Mouse (Mus musculus) intestine, embryonic 14.5 days (tissue): Measurements from ENCODE around the gene Sardh. TPM values are rescaled to one million over a fixed set of nuclear protein-coding genes. Genes with fewer than 3 reads are reported as not detected.

Experiments used
- ATAC-seq: fragments of 200-750 bp; cut with Nextera tagmentation; replicated peaks from 2 replicates; pipeline ENCODE4 v1.8.0; 2017; ENCODE audit warnings: low read depth, moderate number of reproducible peaks, moderate TSS enrichment, moderate library complexity; ENCODE audit not compliant: low FRiP score, low TSS enrichment
- DNase-seq: peaks from one replicate; pipeline ENCODE4 v3.0.0-alpha.2; 2018; ENCODE audit warnings: low spot score
- H3K27ac ChIP-seq: fragments of 300-500 bp; sonication (generic); 2 replicates; pipeline ENCODE4 v1.5.1; 2014; ENCODE audit warnings: low read depth, mild to moderate bottlenecking, control low read depth
- H3K27me3 ChIP-seq: fragments of 300-500 bp; sonication (generic); replicated peaks from 2 replicates; pipeline ENCODE4 v1.6.1; 2014; ENCODE audit warnings: low read length, control low read depth; ENCODE audit not compliant: control insufficient read depth, insufficient read depth
- H3K36me3 ChIP-seq: fragments of 300-500 bp; sonication (generic); 2 replicates; pipeline ENCODE4 v1.6.1; 2014; ENCODE audit warnings: low read length, control low read depth; ENCODE audit not compliant: control insufficient read depth, insufficient read depth
- H3K4me1 ChIP-seq: fragments of 300-500 bp; sonication (generic); replicated peaks from 2 replicates; pipeline ENCODE4 v1.6.1; 2014; ENCODE audit warnings: low read length, control low read depth, mixed read lengths; ENCODE audit not compliant: control insufficient read depth, insufficient read depth
- H3K4me2 ChIP-seq: fragments of 300-500 bp; sonication (generic); 2 replicates; pipeline ENCODE4 v1.6.1; 2014; ENCODE audit warnings: low read length
- H3K4me3 ChIP-seq: fragments of 300-500 bp; sonication (generic); 2 replicates; pipeline ENCODE4 v1.5.1; 2014; ENCODE audit warnings: low read depth, low read length, control low read depth, mixed read lengths
- H3K9ac ChIP-seq: fragments of 300-500 bp; sonication (generic); 2 replicates; pipeline ENCODE4 v1.6.1; 2014; ENCODE audit warnings: mild to moderate bottlenecking, low read length
- H3K9me3 ChIP-seq: fragments of 300-500 bp; sonication (generic); 2 replicates; pipeline ENCODE4 v1.6.1; 2016; ENCODE audit warnings: low read length, control low read depth; ENCODE audit not compliant: control insufficient read depth
- WGBS: fragments of 180-500 bp; shearing (Covaris S2); extraction: QIAGEN DNeasy Blood & Tissue Kit; methylation state at CpG from one replicate; pipeline ENCODE4 v1.1.7; 2014; 5-methylcytosine and 5-hydroxymethylcytosine counted together
- polyA plus RNA-seq: library from polyadenylated mRNA; unstranded; fragments of >200 nt; fragmentation: Nextera tagmentation; extraction: Ambion mirVana; gene quantifications from 2 replicates; pipeline ENCODE4 v1.2.1, GENCODE M21; 2014

The Sardh gene
- polyA plus RNA-seq: 10.8 and 13.1 TPM in 2 replicates

- WGBS: 78% methylated on average over 2 of the region's 2 CpGs
- Histone ChIP-seq H3K4me2 (peak within 1 kb of the TSS; percentile 46), H3K27me3 (no peaks in the 10 kb centered on the region), H3K4me1 (peaks cover 10% of the 10 kb centered on the region; the same call in 1 of the 2 replicates), H3K36me3 (no peaks in the 10 kb centered on the region), H3K4me3 (no peak within 1 kb of the TSS), H3K27ac (peak within 1 kb of the TSS; percentile 47; the same call in 1 of the 2 replicates), H3K9ac (no peak within 1 kb of the TSS), H3K9me3 (no peaks in the 10 kb centered on the region)
- DNase-seq (no peak), ATAC-seq (no peak)
Measured at GRCm38 (mm10) chr2:27248211-27248610, at the start of gene Sardh. Gene Sardh (minus strand): TSS chr2:27248337.

GRCm38 (mm10) chr2:27296656-27297406 lies 48.7 kb upstream of the Sardh start:
- Histone ChIP-seq H3K9ac (no peak overlapping the region), H3K27me3 (no peaks in the 10 kb centered on the region), H3K4me3 (no peak overlapping the region), H3K27ac (no peak overlapping the region), H3K4me1 (peaks cover 9% of the 10 kb centered on the region), H3K36me3 (peaks cover 35% of the 10 kb centered on the region), H3K4me2 (no peak overlapping the region), H3K9me3 (no peaks in the 10 kb centered on the region)
- 71% methylated on average over 9 of the region's 9 CpGs for WGBS
- no peak for ATAC-seq
- no peak for DNase-seq

GRCm38 (mm10) chr2:27294777-27295176 lies 46.6 kb upstream of the Sardh start:
- H3K9ac ChIP-seq: no peak overlapping the region
- no peaks in the 10 kb centered on the region for H3K27me3 ChIP-seq
- peaks cover 49% of the 10 kb centered on the region for H3K36me3 ChIP-seq
- 92% methylated on average over 3 of the region's 3 CpGs for WGBS
- no peak overlapping the region for H3K27ac ChIP-seq
- no peaks in the 10 kb centered on the region for H3K4me1 ChIP-seq
- H3K9me3 ChIP-seq: no peaks in the 10 kb centered on the region
- no peak overlapping the region for H3K4me3 ChIP-seq
- H3K4me2 ChIP-seq: no peak overlapping the region
- ATAC-seq (no peak), DNase-seq (no peak)

- DNase-seq (peak; percentile 91), ATAC-seq (peak; percentile 56)
- WGBS: 13% methylated on average over 3 of the region's 3 CpGs
- no peak overlapping the region for H3K4me2 ChIP-seq
- H3K4me3 ChIP-seq: no peak overlapping the region
- H3K27me3 ChIP-seq: no peaks in the 10 kb centered on the region
- H3K9ac ChIP-seq: no peak overlapping the region
- H3K36me3 ChIP-seq: peaks cover 41% of the 10 kb centered on the region
- peaks cover 5% of the 10 kb centered on the region; the same call in 1 of the 2 replicates for H3K4me1 ChIP-seq
- 0 out of 2 replicates have a peak overlapping the region, but pooled peaks have one; percentile 28 for H3K27ac ChIP-seq
- H3K9me3 ChIP-seq: no peaks in the 10 kb centered on the region
Measured at GRCm38 (mm10) chr2:27289019-27289418, 40.9 kb upstream of the Sardh start.

GRCm38 (mm10) chr2:27286971-27287710 lies 39.0 kb upstream of the Sardh start:
- no peak overlapping the region for H3K4me2 ChIP-seq
- H3K4me3 ChIP-seq: no peak overlapping the region
- H3K4me1 ChIP-seq: peaks cover 5% of the 10 kb centered on the region; the same call in 1 of the 2 replicates
- no peak overlapping the region for H3K27ac ChIP-seq
- no peak overlapping the region for H3K9ac ChIP-seq
- ATAC-seq (no peak), DNase-seq (no peak)
- H3K9me3 ChIP-seq: no peaks in the 10 kb centered on the region
- 74% methylated on average over 7 of the region's 7 CpGs for WGBS
- H3K27me3 ChIP-seq: no peaks in the 10 kb centered on the region
- H3K36me3 ChIP-seq: peaks cover 42% of the 10 kb centered on the region

- no peak overlapping the region for H3K9ac ChIP-seq
- ATAC-seq (no peak), DNase-seq (no peak)
- no peaks in the 10 kb centered on the region for H3K9me3 ChIP-seq
- H3K4me2 ChIP-seq: no peak overlapping the region
- no peak overlapping the region for H3K4me3 ChIP-seq
- H3K4me1 ChIP-seq: peaks cover 4% of the 10 kb centered on the region; the same call in 1 of the 2 replicates
- WGBS: 67% methylated on average over 7 of the region's 7 CpGs
- no peaks in the 10 kb centered on the region for H3K27me3 ChIP-seq
- H3K36me3 ChIP-seq: peaks cover 31% of the 10 kb centered on the region; the same call in 1 of the 2 replicates
- no peak overlapping the region for H3K27ac ChIP-seq
Measured at GRCm38 (mm10) chr2:27284441-27284840, 36.3 kb upstream of the Sardh start.

GRCm38 (mm10) chr2:27281771-27282170 lies 33.6 kb upstream of the Sardh start:
- 93% methylated on average over 9 of the region's 9 CpGs for WGBS
- no peak overlapping the region for H3K9ac ChIP-seq
- H3K36me3 ChIP-seq: peaks cover 48% of the 10 kb centered on the region
- DNase-seq: no peak
- H3K27me3 ChIP-seq: no peaks in the 10 kb centered on the region
- ATAC-seq: no peak
- no peak overlapping the region for H3K4me2 ChIP-seq
- H3K9me3 ChIP-seq: no peaks in the 10 kb centered on the region
- no peaks in the 10 kb centered on the region for H3K4me1 ChIP-seq
- no peak overlapping the region for H3K27ac ChIP-seq
- H3K4me3 ChIP-seq: no peak overlapping the region

- Histone ChIP-seq H3K36me3 (peaks cover 49% of the 10 kb centered on the region), H3K27me3 (no peaks in the 10 kb centered on the region), H3K9me3 (no peaks in the 10 kb centered on the region), H3K4me1 (no peaks in the 10 kb centered on the region), H3K9ac (no peak overlapping the region), H3K27ac (no peak overlapping the region), H3K4me3 (no peak overlapping the region), H3K4me2 (no peak overlapping the region)
- WGBS: 66% methylated on average over 13 of the region's 13 CpGs
- DNase-seq (peak; percentile 88), ATAC-seq (no peak)
Measured at GRCm38 (mm10) chr2:27280920-27281611, 32.9 kb upstream of the Sardh start.
